ENCODE assay signal across 36 mouse cellular contexts in genomic region chr6:55354456-55355117, GRCm38 (mm10). TPM values are rescaled to one million over a fixed set of nuclear protein-coding genes. Genes with fewer than 3 reads are reported as not detected.
A peak's percentile ranks its signal among the peaks of the same experiment; 100 is the strongest.
DNase-seq lines count a peak whose midpoint lies in the region; ATAC-seq and TF ChIP-seq lines count a peak whose summit lies in the region.
"Had no signal": no experiment of that assay in that cellular context is flagged by ENCODE, and none has a peak within 500 bp of the region (broad histone marks: within the 10 kb centered on the region; RNA-seq: fewer than 3 reads in every experiment).

No protein-coding gene starts in this region.

- 0 out of 2 replicates have a peak overlapping the region, but pooled peaks have one; percentile 1 for H3K9ac ChIP-seq in liver, embryonic 13.5 days
- no peak overlapping the region for H3K9ac ChIP-seq in liver, embryonic 12.5 days
- no peak overlapping the region for H3K9ac ChIP-seq in liver, postnatal 0 days (replicated peaks)
- no peak overlapping the region for H3K9ac ChIP-seq in midbrain, embryonic 11.5 days (ENCODE audit: low read length)
- H3K9ac ChIP-seq: embryonic facial prominence, embryonic 12.5 days; hindbrain, embryonic 13.5 days; lung, embryonic 14.5 days; midbrain, embryonic 15.5 days had no signal

- DNase-seq in heart, adult 11 months, result peak; percentile 88
- no peak for DNase-seq in heart, adult 18-20 months
- DNase-seq in liver, embryonic 13.5 days, result no peak
- DNase-seq in R1 (ENCODE audit: low read depth, low spot score), result peak; percentile 9
- peak; percentile 15 for DNase-seq in liver, postnatal 0 days
- no peak for DNase-seq in kidney, postnatal 14 days
- DNase-seq in midbrain, embryonic 11.5 days (ENCODE audit: low spot score, missing footprints), result no peak
- DNase-seq: adrenal gland, postnatal 14 days; cerebellum, adult 11-12 months; cerebellum, adult 9-11 months; embryo, embryonic 11 days; gastrocnemius, postnatal 14 days; kidney, adult 8-10 months; kidney, postnatal 10 days; lung, embryonic 14.5 days; lung, postnatal 14 days; right cerebral cortex, adult 18-20 months; thymus, postnatal 4 days had no signal

- no peak overlapping the region for H3K4me2 ChIP-seq in liver, embryonic 13.5 days
- no peak overlapping the region for H3K4me2 ChIP-seq in liver, embryonic 12.5 days
- H3K4me2 ChIP-seq in liver, postnatal 0 days (ENCODE audit: low read depth, low read length), result no peak overlapping the region
- H3K4me2 ChIP-seq in midbrain, embryonic 11.5 days, result no peak overlapping the region
- H3K4me2 ChIP-seq: embryonic facial prominence, embryonic 12.5 days; hindbrain, embryonic 13.5 days; lung, embryonic 14.5 days; midbrain, embryonic 15.5 days had no signal

- TF ChIP-seq EP300 in liver, postnatal 0 days (IDR thresholded peaks at IDR 0.05; ENCODE audit: low read depth), result no peak

- H3K27ac ChIP-seq in liver, embryonic 13.5 days, result 0 out of 2 replicates have a peak overlapping the region, but pooled peaks have one; percentile 78
- no peak overlapping the region for H3K27ac ChIP-seq in liver, embryonic 12.5 days
- no peak overlapping the region for H3K27ac ChIP-seq in liver, postnatal 0 days (ENCODE audit: low read depth)
- no peak overlapping the region for H3K27ac ChIP-seq in midbrain, embryonic 11.5 days (ENCODE audit: low read depth, low read length)
- H3K27ac ChIP-seq: embryonic facial prominence, embryonic 12.5 days; hindbrain, embryonic 13.5 days; midbrain, embryonic 15.5 days; stomach, postnatal 0 days had no signal

- ATAC-seq in liver, embryonic 13.5 days (ENCODE audit: low read depth), result no peak
- no peak for ATAC-seq in liver, embryonic 12.5 days
- ATAC-seq in liver, postnatal 0 days, result no peak
- ATAC-seq in midbrain, embryonic 11.5 days (ENCODE audit: low FRiP score), result no peak
- ATAC-seq: CD4-positive, CD25-positive, alpha-beta regulatory T cell, adult 4 months; midbrain, embryonic 15.5 days had no signal

- 71% methylated on average over 4 of the region's 4 CpGs for WGBS in liver, embryonic 13.5 days (ENCODE audit: insufficient replicate concordance)
- 71% methylated on average over 4 of the region's 4 CpGs for WGBS in liver, embryonic 12.5 days (ENCODE audit: insufficient replicate concordance)
- WGBS in liver, postnatal 0 days (ENCODE audit: insufficient replicate concordance), result 73% methylated on average over 4 of the region's 4 CpGs
- WGBS in midbrain, embryonic 11.5 days, result 64% methylated on average over 4 of the region's 4 CpGs

- TF ChIP-seq CTCF in liver, postnatal 0 days (IDR thresholded peaks at IDR 0.05; ENCODE audit: low read depth), result no peak

- H3K9me3 ChIP-seq in liver, embryonic 13.5 days (replicated peaks), result no peaks in the 10 kb centered on the region
- no peaks in the 10 kb centered on the region for H3K9me3 ChIP-seq in liver, embryonic 12.5 days (replicated peaks)
- H3K9me3 ChIP-seq in liver, postnatal 0 days (ENCODE audit: low read length), result no peaks in the 10 kb centered on the region
- H3K9me3 ChIP-seq in midbrain, embryonic 11.5 days (ENCODE audit: control insufficient read depth, low read length), result no peaks in the 10 kb centered on the region
- H3K9me3 ChIP-seq: G1E; midbrain, embryonic 15.5 days had no signal

- H3K27me3 ChIP-seq in liver, embryonic 13.5 days, result no peaks in the 10 kb centered on the region
- H3K27me3 ChIP-seq in liver, embryonic 12.5 days (replicated peaks), result no peaks in the 10 kb centered on the region
- H3K27me3 ChIP-seq in liver, postnatal 0 days (ENCODE audit: insufficient read depth, low read length), result no peaks in the 10 kb centered on the region
- no peaks in the 10 kb centered on the region for H3K27me3 ChIP-seq in midbrain, embryonic 11.5 days (ENCODE audit: control insufficient read depth, insufficient read depth, low read length)
- H3K27me3 ChIP-seq: embryonic facial prominence, embryonic 12.5 days; midbrain, embryonic 15.5 days had no signal

- H3K4me1 ChIP-seq in liver, embryonic 13.5 days (replicated peaks), result peaks cover 55% of the 10 kb centered on the region
- H3K4me1 ChIP-seq in liver, embryonic 12.5 days, result peaks cover 49% of the 10 kb centered on the region
- peaks cover 30% of the 10 kb centered on the region for H3K4me1 ChIP-seq in liver, postnatal 0 days (ENCODE audit: insufficient read depth)
- no peaks in the 10 kb centered on the region for H3K4me1 ChIP-seq in midbrain, embryonic 11.5 days (ENCODE audit: control insufficient read depth, insufficient read depth, low read length)
- H3K4me1 ChIP-seq: midbrain, embryonic 15.5 days had no signal

- H3K4me3 ChIP-seq in liver, embryonic 13.5 days (replicated peaks), result no peak overlapping the region
- no peak overlapping the region for H3K4me3 ChIP-seq in liver, embryonic 12.5 days
- H3K4me3 ChIP-seq in liver, postnatal 0 days (ENCODE audit: low read depth, low read length), result no peak overlapping the region
- no peak overlapping the region for H3K4me3 ChIP-seq in midbrain, embryonic 11.5 days (ENCODE audit: low read depth, low read length)
- H3K4me3 ChIP-seq: embryonic facial prominence, embryonic 12.5 days; hindbrain, embryonic 13.5 days; midbrain, embryonic 15.5 days had no signal

- H3K36me3 ChIP-seq in liver, embryonic 13.5 days, result no peaks in the 10 kb centered on the region
- H3K36me3 ChIP-seq in liver, embryonic 12.5 days, result no peaks in the 10 kb centered on the region
- no peaks in the 10 kb centered on the region for H3K36me3 ChIP-seq in liver, postnatal 0 days (replicated peaks; ENCODE audit: insufficient read depth, low read length)
- no peaks in the 10 kb centered on the region for H3K36me3 ChIP-seq in midbrain, embryonic 11.5 days (ENCODE audit: control insufficient read depth, insufficient read depth, low read length)
- H3K36me3 ChIP-seq: embryonic facial prominence, embryonic 12.5 days; G1E; midbrain, embryonic 15.5 days had no signal

RNA-seq across cellular contexts. Expression of gene Aqp1, which starts 18.4 kb away (rescaled TPM):
- 100 to 1,000 TPM; 402 to 412 TPM for total RNA-seq in heart, adult 18-20 months (2021)
- 41.7 and 45.2 TPM in 2 replicates for polyA plus RNA-seq in liver, embryonic 13.5 days (2015; fragmentation: Nextera tagmentation; extraction: Ambion mirVana)
- 29.1 and 29.5 TPM in 2 replicates for polyA plus RNA-seq in liver, embryonic 12.5 days (2016; fragmentation: Nextera tagmentation; extraction: Ambion mirVana)
- 134 and 135 TPM in 2 replicates for polyA plus RNA-seq in liver, postnatal 0 days (2015; fragmentation: Nextera tagmentation; extraction: Ambion mirVana)
- polyA plus RNA-seq in midbrain, embryonic 11.5 days (2014; fragmentation: Nextera tagmentation; extraction: Ambion mirVana), result 0.38 and 0.48 TPM in 2 replicates
- polyA plus RNA-seq: CD4-positive, CD25-positive, alpha-beta regulatory T cell, adult 4 months; G1E had no signal

RNA-seq across cellular contexts. Expression of gene Ghrhr, which starts 21.5 kb away (rescaled TPM):
- total RNA-seq in heart, adult 18-20 months (2021), result not detected
- polyA plus RNA-seq in liver, embryonic 13.5 days (2015; fragmentation: Nextera tagmentation; extraction: Ambion mirVana), result 0.06 and 0.08 TPM in 2 replicates
- not detected in 2 replicates for polyA plus RNA-seq in liver, embryonic 12.5 days (2016; fragmentation: Nextera tagmentation; extraction: Ambion mirVana)
- polyA plus RNA-seq in liver, postnatal 0 days (2015; fragmentation: Nextera tagmentation; extraction: Ambion mirVana), result 0.08 and 0.09 TPM in 2 replicates
- not detected in 2 replicates for polyA plus RNA-seq in midbrain, embryonic 11.5 days (2014; fragmentation: Nextera tagmentation; extraction: Ambion mirVana)
- total RNA-seq: adrenal gland, postnatal 14 days; gastrocnemius, postnatal 14 days; heart, adult 8-10 months; heart, postnatal 36 days; layer of hippocampus, adult 18-20 months; layer of hippocampus, postnatal 10 days; left cerebral cortex, adult 18-20 months; left cerebral cortex, postnatal 14 days; neutrophil, adult 5-6 weeks had no signal
- polyA plus RNA-seq: CD4-positive, CD25-positive, alpha-beta regulatory T cell, adult 4 months; embryonic facial prominence, embryonic 12.5 days; G1E; heart, embryonic 14.5 days; hindbrain, embryonic 13.5 days; limb, embryonic 11.5 days; liver, adult 2 months; lung, embryonic 14.5 days; midbrain, embryonic 15.5 days; spleen, adult 2 months; stomach, postnatal 0 days had no signal

Comparison
In these comparisons a context has a peak if more than half of its experiments do, and no peak if none do; other contexts are left out.
1. DNase-seq: peak in heart, adult 11 months (single experiment), R1 (single experiment) and liver, postnatal 0 days (single experiment); none in heart, adult 18-20 months (0 of 2), liver, embryonic 13.5 days (single experiment), kidney, postnatal 14 days (single experiment) and midbrain, embryonic 11.5 days (single experiment).
2. RNA of gene Aqp1, which starts 18.4 kb away (polyA plus RNA-seq): 134 to 135 TPM in liver, postnatal 0 days, 41.7 to 45.2 TPM in liver, embryonic 13.5 days and 29.1 to 29.5 TPM in liver, embryonic 12.5 days; 0.38 to 0.48 TPM in midbrain, embryonic 11.5 days; every median in the first group is over 10 times any median in the second.